ENCODE assay signal across 9 mouse cellular contexts in the genomic region with DNA sequence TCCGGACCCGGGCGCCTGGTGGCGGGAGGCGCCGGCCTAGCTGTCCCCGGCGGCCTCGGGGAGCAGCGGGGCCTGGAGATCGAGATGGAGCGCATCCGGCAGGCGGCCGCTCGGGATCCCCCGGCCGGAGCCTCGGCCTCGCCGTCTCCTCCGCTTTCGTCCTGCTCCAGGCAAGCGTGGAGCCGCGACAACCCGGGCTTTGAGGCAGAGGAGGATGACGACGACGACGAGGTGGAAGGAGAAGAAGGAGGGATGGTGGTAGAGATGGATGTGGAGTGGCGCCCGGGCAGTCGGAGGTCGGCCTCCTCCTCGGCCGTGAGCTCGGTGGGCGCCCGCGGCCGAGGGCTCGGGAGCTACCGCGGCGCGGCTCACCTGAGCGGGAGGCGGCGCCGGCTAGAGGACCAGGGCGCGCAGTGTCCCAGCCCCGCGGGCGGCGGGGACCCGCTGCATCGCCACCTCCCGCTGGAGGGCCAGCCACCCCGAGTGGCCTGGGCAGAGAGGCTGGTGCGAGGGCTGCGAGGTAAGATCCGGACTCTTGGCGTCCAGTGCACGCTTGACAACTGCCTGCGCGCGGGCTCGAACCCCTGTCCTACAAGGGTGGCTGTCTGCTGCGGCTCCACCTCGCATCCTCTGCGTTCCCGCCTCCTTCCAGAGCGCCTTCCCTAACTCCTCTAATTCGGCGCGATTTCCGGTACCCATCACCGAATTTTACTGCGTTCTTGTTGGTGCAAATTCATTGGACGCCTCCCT. TPM values are rescaled to one million over a fixed set of nuclear protein-coding genes. Genes with fewer than 3 reads are reported as not detected.
A peak's percentile ranks its signal among the peaks of the same experiment; 100 is the strongest.
DNase-seq lines count a peak whose midpoint lies in the region; ATAC-seq and TF ChIP-seq lines count a peak whose summit lies in the region.
"Had no signal": no experiment of that assay in that cellular context is flagged by ENCODE, and none has a peak within 500 bp of the region (broad histone marks: within the 10 kb centered on the region; RNA-seq: fewer than 3 reads in every experiment).

No protein-coding gene starts in this region.

- no peak for TF ChIP-seq CTCF in testis, adult 2 months (IDR thresholded peaks at IDR 0.05; ENCODE audit: control insufficient read depth, insufficient read depth, insufficient replicate concordance, low read depth, low read length)

- no peak for TF ChIP-seq POLR2A in testis, adult 2 months (IDR thresholded peaks at IDR 0.05; ENCODE audit: control insufficient read depth, low read depth, low read length)

- peak; percentile 24 for DNase-seq in thymus, postnatal 4 days
- no peak for DNase-seq in thymus, postnatal 14 days
- peak; percentile 73 for DNase-seq in embryonic facial prominence, embryonic 14.5 days (ENCODE audit: low spot score)
- DNase-seq in heart, embryonic 10.5 days (ENCODE audit: low spot score), result no peak
- DNase-seq in kidney, adult 9 months, result peak; percentile 73
- DNase-seq in liver, result peak; percentile 11

- H3K4me3 ChIP-seq in embryonic facial prominence, embryonic 14.5 days (ENCODE audit: low read depth, low read length), result peak overlapping the region; percentile 87
- peak overlapping the region; percentile 86 for H3K4me3 ChIP-seq in heart, embryonic 10.5 days
- peak overlapping the region; percentile 83 for H3K4me3 ChIP-seq in midbrain, embryonic 15.5 days
- peak overlapping the region; percentile 93 for H3K4me3 ChIP-seq in testis, adult 2 months (ENCODE audit: control insufficient read depth, low read depth, low read length)

- peaks cover 3% of the 10 kb centered on the region; the same call in 1 of the 2 replicates for H3K4me1 ChIP-seq in embryonic facial prominence, embryonic 14.5 days (ENCODE audit: control insufficient read depth, insufficient read depth, low read length)
- peaks cover 8% of the 10 kb centered on the region; the same call in 1 of the 2 replicates for H3K4me1 ChIP-seq in heart, embryonic 10.5 days
- peaks cover 32% of the 10 kb centered on the region for H3K4me1 ChIP-seq in midbrain, embryonic 15.5 days
- H3K4me1 ChIP-seq in testis, adult 2 months (ENCODE audit: control insufficient read depth, insufficient read depth, low read length), result peaks cover 13% of the 10 kb centered on the region

- ATAC-seq in embryonic facial prominence, embryonic 14.5 days (ENCODE audit: low read depth), result peak; percentile 65
- peak; percentile 78 for ATAC-seq in midbrain, embryonic 15.5 days (replicated peaks)

- H3K9ac ChIP-seq in embryonic facial prominence, embryonic 14.5 days (ENCODE audit: low read depth, low read length), result peak overlapping the region; percentile 96
- H3K9ac ChIP-seq in midbrain, embryonic 15.5 days, result peak overlapping the region; percentile 87

- peak overlapping the region; percentile 94 for H3K27ac ChIP-seq in embryonic facial prominence, embryonic 14.5 days (replicated peaks; ENCODE audit: low read depth, low read length)
- H3K27ac ChIP-seq in heart, embryonic 10.5 days, result peak overlapping the region; percentile 97
- peak overlapping the region; percentile 90 for H3K27ac ChIP-seq in midbrain, embryonic 15.5 days
- H3K27ac ChIP-seq in testis, adult 2 months (ENCODE audit: control insufficient read depth, insufficient read depth, low read depth, low read length), result peak overlapping the region; percentile 70

- H3K36me3 ChIP-seq in embryonic facial prominence, embryonic 14.5 days (ENCODE audit: control insufficient read depth, insufficient read depth, low read length), result peaks cover 15% of the 10 kb centered on the region
- peaks cover 19% of the 10 kb centered on the region for H3K36me3 ChIP-seq in heart, embryonic 10.5 days
- H3K36me3 ChIP-seq in midbrain, embryonic 15.5 days (replicated peaks), result 0 out of 2 replicates have a peak, but pooled peaks cover 4% of the 10 kb centered on the region
- no peaks in the 10 kb centered on the region for H3K36me3 ChIP-seq in testis, adult 2 months (ENCODE audit: control insufficient read depth, insufficient read depth, low read length)

- no peaks in the 10 kb centered on the region for H3K27me3 ChIP-seq in embryonic facial prominence, embryonic 14.5 days (replicated peaks; ENCODE audit: control insufficient read depth, insufficient read depth, low read length)
- H3K27me3 ChIP-seq in heart, embryonic 10.5 days (ENCODE audit: insufficient read depth, poor library complexity, severe bottlenecking), result no peaks in the 10 kb centered on the region
- no peaks in the 10 kb centered on the region for H3K27me3 ChIP-seq in midbrain, embryonic 15.5 days (replicated peaks)
- H3K27me3 ChIP-seq in testis, adult 2 months (ENCODE audit: control insufficient read depth, insufficient read depth, low read length), result no peaks in the 10 kb centered on the region
- H3K27me3 ChIP-seq: CH12.LX had no signal

- H3K9me3 ChIP-seq in embryonic facial prominence, embryonic 14.5 days (ENCODE audit: control insufficient read depth, low read length), result no peaks in the 10 kb centered on the region
- H3K9me3 ChIP-seq in heart, embryonic 10.5 days, result no peaks in the 10 kb centered on the region
- no peaks in the 10 kb centered on the region for H3K9me3 ChIP-seq in midbrain, embryonic 15.5 days

- WGBS in embryonic facial prominence, embryonic 14.5 days, result 0% methylated on average over 19 of the region's 82 CpGs
- WGBS in heart, embryonic 10.5 days, result under 1% methylated on average over 81 of the region's 82 CpGs
- WGBS in midbrain, embryonic 15.5 days, result under 1% methylated on average over 53 of the region's 82 CpGs

- peak overlapping the region; percentile 79 for H3K4me2 ChIP-seq in embryonic facial prominence, embryonic 14.5 days (ENCODE audit: low read depth, low read length)
- peak overlapping the region; percentile 66 for H3K4me2 ChIP-seq in midbrain, embryonic 15.5 days

RNA-seq across cellular contexts. Expression of gene Pkd2, which starts 0.6 kb away (rescaled TPM):
- polyA plus RNA-seq in embryonic facial prominence, embryonic 14.5 days (2014; fragmentation: Nextera tagmentation; extraction: Ambion mirVana), result 25.9 and 27.6 TPM in 2 replicates
- polyA plus RNA-seq in heart, embryonic 10.5 days (2016; fragmentation: Nextera tagmentation; extraction: Ambion mirVana), result 6.7 and 10.6 TPM in 2 replicates
- polyA plus RNA-seq in midbrain, embryonic 15.5 days (2015; fragmentation: Nextera tagmentation; extraction: Ambion mirVana), result 9.2 TPM in 2 replicates
- 6.8 and 8.6 TPM in 2 replicates for polyA plus RNA-seq in testis, adult 2 months (2012; rRNA removed)

RNA-seq across cellular contexts. Expression of gene Spp1, which starts 25.0 kb away (rescaled TPM):
- polyA plus RNA-seq in embryonic facial prominence, embryonic 14.5 days (2014; fragmentation: Nextera tagmentation; extraction: Ambion mirVana), result 310 and 610 TPM in 2 replicates
- 2.1 and 2.2 TPM in 2 replicates for polyA plus RNA-seq in heart, embryonic 10.5 days (2016; fragmentation: Nextera tagmentation; extraction: Ambion mirVana)
- polyA plus RNA-seq in midbrain, embryonic 15.5 days (2015; fragmentation: Nextera tagmentation; extraction: Ambion mirVana), result 11.0 and 14.8 TPM in 2 replicates
- 0.83 and 0.89 TPM in 2 replicates for polyA plus RNA-seq in testis, adult 2 months (2012; rRNA removed)

RNA-seq across cellular contexts. Expression of gene BC005561, which starts 48.3 kb away (rescaled TPM):
- polyA plus RNA-seq in embryonic facial prominence, embryonic 14.5 days (2014; fragmentation: Nextera tagmentation; extraction: Ambion mirVana), result 10.4 and 11.5 TPM in 2 replicates
- polyA plus RNA-seq in heart, embryonic 10.5 days (2016; fragmentation: Nextera tagmentation; extraction: Ambion mirVana), result 7.1 and 11.5 TPM in 2 replicates
- polyA plus RNA-seq in midbrain, embryonic 15.5 days (2015; fragmentation: Nextera tagmentation; extraction: Ambion mirVana), result 13.2 and 13.3 TPM in 2 replicates
- polyA plus RNA-seq in testis, adult 2 months (2012; rRNA removed), result 2.8 and 3.2 TPM in 2 replicates

Comparison
In these comparisons a context has a peak if more than half of its experiments do, and no peak if none do; other contexts are left out.
1. DNase-seq: peak in thymus, postnatal 4 days (single experiment), embryonic facial prominence, embryonic 14.5 days (single experiment), kidney, adult 9 months (single experiment) and liver (single experiment); none in thymus, postnatal 14 days (single experiment) and heart, embryonic 10.5 days (single experiment).
2. RNA of gene Spp1, which starts 25.0 kb away (polyA plus RNA-seq): 310 to 610 TPM in embryonic facial prominence, embryonic 14.5 days; 11.0 to 14.8 TPM in midbrain, embryonic 15.5 days, 2.1 to 2.2 TPM in heart, embryonic 10.5 days and 0.83 to 0.89 TPM in testis, adult 2 months; every median in the first group is over 10 times any median in the second.
3. Peak in every context shown above with its lines, with median percentiles within 50 percentile points of each other: H3K27ac ChIP-seq and H3K4me3 ChIP-seq.